Comparison of ENCODE assay signal across 10 mouse cellular contexts in genomic region chr7:82121746-82122145, GRCm38 (mm10). TPM values are rescaled to one million over a fixed set of nuclear protein-coding genes. Genes with fewer than 3 reads are reported as not detected.
DNase-seq lines count a peak whose midpoint lies in the region; ATAC-seq and TF ChIP-seq lines count a peak whose summit lies in the region.
"Had no signal": no experiment of that assay in that cellular context is flagged by ENCODE, and none has a peak within 500 bp of the region (broad histone marks: within the 10 kb centered on the region; RNA-seq: fewer than 3 reads in every experiment).

No protein-coding gene starts in this region.

- no peaks in the 10 kb centered on the region for H3K36me3 ChIP-seq in hindbrain, embryonic 10.5 days
- H3K36me3 ChIP-seq in hindbrain, embryonic 13.5 days: no peaks in the 10 kb centered on the region
- H3K36me3 ChIP-seq in midbrain, embryonic 13.5 days: no peaks in the 10 kb centered on the region
- H3K36me3 ChIP-seq in testis, adult 2 months (ENCODE audit: control insufficient read depth, insufficient read depth, low read length): no peaks in the 10 kb centered on the region
- H3K36me3 ChIP-seq: embryonic facial prominence, embryonic 12.5 days; neural tube, embryonic 13.5 days had no signal

- no peak overlapping the region for H3K9ac ChIP-seq in hindbrain, embryonic 13.5 days
- H3K9ac ChIP-seq in midbrain, embryonic 13.5 days (replicated peaks): no peak overlapping the region
- H3K9ac ChIP-seq: embryonic facial prominence, embryonic 12.5 days; neural tube, embryonic 13.5 days had no signal

- WGBS in hindbrain, embryonic 10.5 days: 8% methylated on average over 1 of the region's 1 CpGs
- WGBS in hindbrain, embryonic 13.5 days: 8% methylated on average over 1 of the region's 1 CpGs
- WGBS in midbrain, embryonic 13.5 days: 2% methylated on average over 1 of the region's 1 CpGs

- H3K4me3 ChIP-seq in hindbrain, embryonic 10.5 days: no peak overlapping the region
- H3K4me3 ChIP-seq in hindbrain, embryonic 13.5 days: no peak overlapping the region
- no peak overlapping the region for H3K4me3 ChIP-seq in cortical plate, adult 2 months (ENCODE audit: insufficient read depth, low read length)
- H3K4me3 ChIP-seq in midbrain, embryonic 13.5 days (replicated peaks): no peak overlapping the region
- H3K4me3 ChIP-seq in testis, adult 2 months (ENCODE audit: control insufficient read depth, low read depth, low read length): peak overlapping the region; percentile 41; the same call in 1 of the 2 replicates
- H3K4me3 ChIP-seq: embryonic facial prominence, embryonic 12.5 days; neural tube, embryonic 13.5 days had no signal

- no peaks in the 10 kb centered on the region for H3K4me1 ChIP-seq in hindbrain, embryonic 10.5 days (replicated peaks)
- H3K4me1 ChIP-seq in hindbrain, embryonic 13.5 days (replicated peaks): no peaks in the 10 kb centered on the region
- no peaks in the 10 kb centered on the region for H3K4me1 ChIP-seq in cortical plate, adult 2 months (ENCODE audit: control insufficient read depth, insufficient read depth, low read length)
- no peaks in the 10 kb centered on the region for H3K4me1 ChIP-seq in midbrain, embryonic 13.5 days (replicated peaks)
- H3K4me1 ChIP-seq in testis, adult 2 months (ENCODE audit: control insufficient read depth, insufficient read depth, low read length): peaks cover 6% of the 10 kb centered on the region
- H3K4me1 ChIP-seq: embryonic facial prominence, embryonic 12.5 days; neural tube, embryonic 13.5 days had no signal

- no peak for ATAC-seq in hindbrain, embryonic 13.5 days (ENCODE audit: low FRiP score)
- ATAC-seq in midbrain, embryonic 13.5 days: 0 out of 2 replicates have a peak, but pooled peaks have one; percentile 9

- no peaks in the 10 kb centered on the region for H3K27me3 ChIP-seq in hindbrain, embryonic 10.5 days (ENCODE audit: insufficient read depth, poor library complexity, severe bottlenecking)
- no peaks in the 10 kb centered on the region for H3K27me3 ChIP-seq in hindbrain, embryonic 13.5 days
- H3K27me3 ChIP-seq in midbrain, embryonic 13.5 days: no peaks in the 10 kb centered on the region
- no peaks in the 10 kb centered on the region for H3K27me3 ChIP-seq in testis, adult 2 months (ENCODE audit: control insufficient read depth, insufficient read depth, low read length)
- H3K27me3 ChIP-seq: embryonic facial prominence, embryonic 12.5 days; neural tube, embryonic 13.5 days had no signal

- TF ChIP-seq POLR2A in cortical plate, adult 2 months (IDR thresholded peaks at IDR 0.05; ENCODE audit: extremely low read depth, insufficient read depth, low read length): no peak
- no peak for TF ChIP-seq POLR2A in testis, adult 2 months (IDR thresholded peaks at IDR 0.05; ENCODE audit: control insufficient read depth, low read depth, low read length)

- H3K27ac ChIP-seq in hindbrain, embryonic 10.5 days: no peak overlapping the region
- H3K27ac ChIP-seq in hindbrain, embryonic 13.5 days: no peak overlapping the region
- H3K27ac ChIP-seq in cortical plate, adult 2 months (ENCODE audit: insufficient read depth, low read length): no peak overlapping the region
- no peak overlapping the region for H3K27ac ChIP-seq in midbrain, embryonic 13.5 days
- H3K27ac ChIP-seq in testis, adult 2 months (ENCODE audit: control insufficient read depth, insufficient read depth, low read depth, low read length): no peak overlapping the region
- H3K27ac ChIP-seq: embryonic facial prominence, embryonic 12.5 days; neural tube, embryonic 13.5 days had no signal

- H3K4me2 ChIP-seq in hindbrain, embryonic 13.5 days: no peak overlapping the region
- no peak overlapping the region for H3K4me2 ChIP-seq in midbrain, embryonic 13.5 days (replicated peaks)
- H3K4me2 ChIP-seq: embryonic facial prominence, embryonic 12.5 days; neural tube, embryonic 13.5 days had no signal

- peak; percentile 56 for DNase-seq in hindbrain, embryonic 10.5 days (ENCODE audit: low spot score)
- DNase-seq in adipocyte (ENCODE audit: low spot score): peak; percentile 62
- peak; percentile 8 to 31 for DNase-seq in heart, adult 9 months (ENCODE audit: low spot score in 2 of 2)
- peak; percentile 27 for DNase-seq in left cerebral cortex, adult 11 months (ENCODE audit: low spot score)

- TF ChIP-seq CTCF in cortical plate, adult 2 months (IDR thresholded peaks at IDR 0.05; ENCODE audit: extremely low read depth, insufficient read depth, low read length): peak; percentile 97
- peak; percentile 71; the same call in 1 of the 2 replicates for TF ChIP-seq CTCF in testis, adult 2 months (IDR thresholded peaks at IDR 0.05; ENCODE audit: control insufficient read depth, insufficient read depth, insufficient replicate concordance, low read depth, low read length)

- no peaks in the 10 kb centered on the region for H3K9me3 ChIP-seq in hindbrain, embryonic 10.5 days
- no peaks in the 10 kb centered on the region for H3K9me3 ChIP-seq in hindbrain, embryonic 13.5 days
- no peaks in the 10 kb centered on the region for H3K9me3 ChIP-seq in midbrain, embryonic 13.5 days
- H3K9me3 ChIP-seq: embryonic facial prominence, embryonic 12.5 days; neural tube, embryonic 13.5 days had no signal

RNA-seq across cellular contexts. Expression of gene Sh3gl3, which starts 51.9 kb away (rescaled TPM):
- 6.3 and 10.7 TPM in 2 replicates for polyA plus RNA-seq in hindbrain, embryonic 10.5 days (2016; fragmentation: Nextera tagmentation; extraction: Ambion mirVana)
- polyA plus RNA-seq in hindbrain, embryonic 13.5 days (2015; fragmentation: Nextera tagmentation; extraction: Ambion mirVana): 53.4 and 56.7 TPM in 2 replicates
- polyA plus RNA-seq in cortical plate, adult 2 months (2012; rRNA removed): 55.8 and 62.6 TPM in 2 replicates
- polyA plus RNA-seq in midbrain, embryonic 13.5 days (2015; fragmentation: Nextera tagmentation; extraction: Ambion mirVana): 44.8 and 47.9 TPM in 2 replicates
- 72.9 and 81.4 TPM in 2 replicates for polyA plus RNA-seq in testis, adult 2 months (2012; rRNA removed)
